In the genomic region with DNA sequence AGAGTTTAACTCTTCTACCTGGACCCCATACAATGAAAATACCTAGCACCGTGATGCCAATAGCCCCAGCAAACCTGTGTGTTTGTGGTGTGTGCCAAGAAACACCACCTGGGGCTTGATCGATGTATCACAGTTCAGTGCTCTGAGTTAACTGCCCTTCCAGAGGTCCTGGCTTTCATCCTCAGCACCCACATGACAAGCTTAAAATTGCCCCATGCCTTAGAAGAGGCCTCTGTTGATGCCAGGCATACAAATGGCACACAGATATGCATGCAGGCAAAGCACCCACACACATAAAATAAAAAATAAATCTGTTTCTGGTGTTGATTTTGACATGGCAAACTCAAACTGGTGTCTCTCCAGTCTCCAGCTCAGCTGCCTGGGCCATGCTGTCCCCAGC, we compare ENCODE assay signal across 20 mouse cellular contexts. TPM values are rescaled to one million over a fixed set of nuclear protein-coding genes. Genes with fewer than 3 reads are reported as not detected.
DNase-seq lines count a peak whose midpoint lies in the region; ATAC-seq and TF ChIP-seq lines count a peak whose summit lies in the region.
"Had no signal": no experiment of that assay in that cellular context is flagged by ENCODE, and none has a peak within 500 bp of the region (broad histone marks: within the 10 kb centered on the region; RNA-seq: fewer than 3 reads in every experiment).

No protein-coding gene starts in this region.

- no peak overlapping the region for H3K4me2 ChIP-seq in liver, postnatal 0 days (ENCODE audit: low read depth, low read length)
- no peak overlapping the region for H3K4me2 ChIP-seq in stomach, postnatal 0 days (replicated peaks; ENCODE audit: low read depth)

- peaks cover 2% of the 10 kb centered on the region; the same call in 1 of the 2 replicates for H3K4me1 ChIP-seq in liver, adult 2 months (ENCODE audit: control insufficient read depth, insufficient read depth, low read length)
- peaks cover 4% of the 10 kb centered on the region for H3K4me1 ChIP-seq in liver, postnatal 0 days (ENCODE audit: insufficient read depth)
- H3K4me1 ChIP-seq in stomach, postnatal 0 days (replicated peaks; ENCODE audit: control insufficient read depth, insufficient read depth) = no peaks in the 10 kb centered on the region

- no peak overlapping the region for H3K27ac ChIP-seq in liver, adult 2 months (replicated peaks; ENCODE audit: insufficient read depth, low read depth, low read length)
- no peak overlapping the region for H3K27ac ChIP-seq in liver, postnatal 0 days (ENCODE audit: low read depth)
- 0 out of 2 replicates have a peak overlapping the region, but pooled peaks have one; percentile 31 for H3K27ac ChIP-seq in stomach, postnatal 0 days (replicated peaks)

- WGBS in liver, adult 2 months = 31% methylated on average over 2 of the region's 2 CpGs
- 78% methylated on average over 2 of the region's 2 CpGs for WGBS in liver, postnatal 0 days (ENCODE audit: insufficient replicate concordance)
- WGBS in stomach, postnatal 0 days = 86% methylated on average over 2 of the region's 2 CpGs

- no peak overlapping the region for H3K9ac ChIP-seq in liver, adult 2 months (ENCODE audit: low read depth, low read length)
- H3K9ac ChIP-seq in liver, postnatal 0 days (replicated peaks) = no peak overlapping the region
- no peak overlapping the region for H3K9ac ChIP-seq in stomach, postnatal 0 days (ENCODE audit: low read length)

- H3K27me3 ChIP-seq in liver, adult 2 months (ENCODE audit: control insufficient read depth, insufficient read depth, low read length) = no peaks in the 10 kb centered on the region
- H3K27me3 ChIP-seq in liver, postnatal 0 days (ENCODE audit: insufficient read depth, low read length) = no peaks in the 10 kb centered on the region
- H3K27me3 ChIP-seq in stomach, postnatal 0 days (ENCODE audit: control insufficient read depth, insufficient read depth, low read length) = no peaks in the 10 kb centered on the region
- H3K27me3 ChIP-seq: CH12.LX, Patski had no signal

- DNase-seq in heart, adult 11 months = peak; percentile 88
- no peak for DNase-seq in heart, postnatal 14 days
- peak; percentile 69 for DNase-seq in liver, adult 2 months (ENCODE audit: extremely low read depth, low read depth, low spot score)
- no peak for DNase-seq in liver, postnatal 0 days
- no peak for DNase-seq in stomach, postnatal 0 days (ENCODE audit: low spot score)
- DNase-seq in frontal cortex, postnatal 10 days (ENCODE audit: low spot score in 2 of 2) = no peak
- DNase-seq: adrenal gland, adult 2 months; adrenal gland, adult 8-10 months; adrenal gland, postnatal 10 days; adrenal gland, postnatal 14 days; adrenal gland, postnatal 25 days; adrenal gland, postnatal 36 days; B cell, adult 2 months; cerebellum, adult 11 months; cerebellum, adult 18-20 months had no signal

- intact Hi-C loops in heart, postnatal 14 days (cut with DNase I) = no loop called here

- TF ChIP-seq POLR2A in liver, adult 2 months (IDR thresholded peaks at IDR 0.05; ENCODE audit: extremely low read depth, insufficient read depth, low read length) = no peak

- no peaks in the 10 kb centered on the region for H3K79me2 ChIP-seq in liver, adult 2 months (ENCODE audit: control insufficient read depth, insufficient read depth, low read length)

- no peak for TF ChIP-seq CTCF in liver, adult 2 months (IDR thresholded peaks at IDR 0.05; ENCODE audit: low read depth, low read length)
- TF ChIP-seq CTCF in liver, postnatal 0 days (IDR thresholded peaks at IDR 0.05; ENCODE audit: low read depth) = no peak
- no peak for TF ChIP-seq CTCF in stomach, postnatal 0 days (IDR thresholded peaks at IDR 0.05; ENCODE audit: low read depth)

- H3K4me3 ChIP-seq in liver, adult 2 months (ENCODE audit: insufficient read depth, low read depth, low read length) = no peak overlapping the region
- no peak overlapping the region for H3K4me3 ChIP-seq in liver, postnatal 0 days (ENCODE audit: low read depth, low read length)
- no peak overlapping the region for H3K4me3 ChIP-seq in stomach, postnatal 0 days (ENCODE audit: low read depth, low read length)

- H3K9me3 ChIP-seq in liver, postnatal 0 days (ENCODE audit: low read length) = no peaks in the 10 kb centered on the region
- no peaks in the 10 kb centered on the region for H3K9me3 ChIP-seq in stomach, postnatal 0 days (ENCODE audit: control insufficient read depth, low read length)
- H3K9me3 ChIP-seq: G1E had no signal

- TF ChIP-seq EP300 in liver, postnatal 0 days (IDR thresholded peaks at IDR 0.05; ENCODE audit: low read depth) = no peak
- TF ChIP-seq EP300 in stomach, postnatal 0 days (optimal IDR thresholded peaks at IDR 0.05) = no peak

- H3K36me3 ChIP-seq in liver, adult 2 months (ENCODE audit: control insufficient read depth, insufficient read depth, low read length) = peaks cover 25% of the 10 kb centered on the region
- peaks cover 19% of the 10 kb centered on the region for H3K36me3 ChIP-seq in liver, postnatal 0 days (replicated peaks; ENCODE audit: insufficient read depth, low read length)
- H3K36me3 ChIP-seq in stomach, postnatal 0 days (ENCODE audit: control insufficient read depth, insufficient read depth, low read length) = peaks cover 11% of the 10 kb centered on the region

- ATAC-seq in liver, postnatal 0 days = no peak
- ATAC-seq in stomach, postnatal 0 days (ENCODE audit: low FRiP score, low TSS enrichment) = no peak
- ATAC-seq: activated CD4-positive, CD25-positive, alpha-beta regulatory T cell, adult 4 months; CD4-positive, CD25-positive, alpha-beta regulatory T cell, adult 4 months; Patski had no signal

RNA-seq across cellular contexts. Expression of a gene that starts 20.7 kb away (rescaled TPM):
- total RNA-seq in heart, postnatal 14 days (2021) = 10 to 100 TPM; 36.5 to 45.0 TPM
- total RNA-seq in liver, adult 2 months (2014; rRNA removed) = 244 and 280 TPM in 2 replicates
- polyA plus RNA-seq in liver, adult 2 months (2012; rRNA removed) = 69.4 and 76.6 TPM in 2 replicates
- 101 and 116 TPM in 2 replicates for polyA plus RNA-seq in liver, postnatal 0 days (2015; fragmentation: Nextera tagmentation; extraction: Ambion mirVana)
- 169 and 180 TPM in 2 replicates for polyA plus RNA-seq in stomach, postnatal 0 days (2015; fragmentation: Nextera tagmentation; extraction: Ambion mirVana)

RNA-seq across cellular contexts. Expression of a gene that starts 38.1 kb away (rescaled TPM):
- under 1 TPM; 0.46 to 0.53 TPM for total RNA-seq in heart, postnatal 14 days (2021)
- 0.07 and 0.28 TPM in 2 replicates for total RNA-seq in liver, adult 2 months (2014; rRNA removed)
- 0.12 and 0.27 TPM in 2 replicates for polyA plus RNA-seq in liver, adult 2 months (2012; rRNA removed)
- 0.28 and 0.51 TPM in 2 replicates for polyA plus RNA-seq in liver, postnatal 0 days (2015; fragmentation: Nextera tagmentation; extraction: Ambion mirVana)
- 1.0 and 1.1 TPM in 2 replicates for polyA plus RNA-seq in stomach, postnatal 0 days (2015; fragmentation: Nextera tagmentation; extraction: Ambion mirVana)
- polyA plus RNA-seq: activated CD4-positive, CD25-positive, alpha-beta regulatory T cell, adult 4 months; CD4-positive, CD25-positive, alpha-beta regulatory T cell, adult 4 months had no signal

RNA-seq across cellular contexts. Expression of a gene that starts 42.9 kb away (rescaled TPM):
- 1 to 10 TPM; 6.7 to 7.0 TPM for total RNA-seq in heart, postnatal 14 days (2021)
- 4.0 and 4.6 TPM in 2 replicates for total RNA-seq in liver, adult 2 months (2014; rRNA removed)
- 3.3 and 4.5 TPM in 2 replicates for polyA plus RNA-seq in liver, adult 2 months (2012; rRNA removed)
- polyA plus RNA-seq in liver, postnatal 0 days (2015; fragmentation: Nextera tagmentation; extraction: Ambion mirVana) = 1.4 and 1.6 TPM in 2 replicates
- polyA plus RNA-seq in stomach, postnatal 0 days (2015; fragmentation: Nextera tagmentation; extraction: Ambion mirVana) = 3.8 and 4.0 TPM in 2 replicates

Comparison
In these comparisons a context has a peak if more than half of its experiments do, and no peak if none do; other contexts are left out.
1. DNase-seq: peak in heart, adult 11 months (single experiment) and liver, adult 2 months (single experiment); none in heart, postnatal 14 days (0 of 2), liver, postnatal 0 days (single experiment), stomach, postnatal 0 days (single experiment) and frontal cortex, postnatal 10 days (0 of 2).